Mouse (Mus musculus): Measurements from ENCODE around the gene Fbxo31.

GRCm38 (mm10) chr8:121511751-121512150, 66.9 kb downstream of the Fbxo31 start:
- TF ChIP-seq POLR2A (IDR thresholded peaks at IDR 0.05; ENCODE audit: borderline replicate concordance, low read depth, low read length): no peak
- no peak for TF ChIP-seq CTCF (IDR thresholded peaks at IDR 0.05; ENCODE audit: low read depth, low read length)
